Mouse (Mus musculus): Measurements from ENCODE around the gene Vmn1r193. TPM values are rescaled to one million over a fixed set of nuclear protein-coding genes. Genes with fewer than 3 reads are reported as not detected.

The Vmn1r193 gene
- polyA plus RNA-seq (2012; rRNA removed) = not detected in 2 replicates

GRCm38 (mm10) chr13:22223060-22223459 lies at the start of gene Vmn1r193:
Vmn1r193 (minus strand) TSS chr13:22223160.

DNA sequence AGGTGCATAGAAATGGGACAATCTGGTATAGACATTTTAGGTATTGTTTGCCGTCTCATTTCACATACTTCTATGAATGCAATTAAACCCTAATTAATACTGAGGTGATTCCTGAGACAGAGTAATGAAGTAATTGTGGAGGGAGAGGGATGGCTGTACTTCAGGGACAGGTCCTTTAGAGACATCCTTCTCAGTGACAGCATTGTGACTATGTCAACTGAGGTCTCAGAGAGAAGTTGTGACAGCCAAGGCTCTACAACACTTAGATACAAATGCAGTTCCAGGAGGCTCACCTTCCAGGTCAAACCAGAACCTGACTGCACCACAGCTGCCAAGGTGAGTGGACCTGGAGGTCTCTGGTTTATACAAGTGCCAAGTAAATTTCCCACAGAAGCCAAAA lies 47.3 kb upstream of the Vmn1r193 start, which contains the start of gene Vmn1r195:
Gene Vmn1r195 (plus strand): TSS at position 301 of the 400 bp plus-strand sequence.

DNA sequence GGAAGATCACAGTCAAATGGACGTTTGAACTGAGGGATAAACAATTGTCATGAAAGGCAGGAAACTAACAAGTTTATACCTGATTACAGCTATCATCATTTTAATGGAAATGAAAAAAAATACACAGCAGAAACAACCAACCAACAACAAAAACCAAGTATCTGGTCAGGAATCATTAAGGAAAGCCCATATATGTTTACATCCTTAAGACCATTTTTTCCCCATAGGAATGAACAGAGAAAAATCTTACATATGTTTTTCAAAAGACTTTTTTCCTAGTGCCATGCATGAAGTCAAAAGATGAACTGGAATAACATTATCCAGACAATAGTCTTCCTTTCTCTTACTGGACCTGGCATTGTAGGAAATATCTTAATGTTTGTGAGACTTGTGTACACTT lies 21.0 kb upstream of the Vmn1r193 start, which contains the start of gene Vmn1r194:
Gene Vmn1r194 (plus strand): TSS at position 301 of the 400 bp plus-strand sequence.

DNA sequence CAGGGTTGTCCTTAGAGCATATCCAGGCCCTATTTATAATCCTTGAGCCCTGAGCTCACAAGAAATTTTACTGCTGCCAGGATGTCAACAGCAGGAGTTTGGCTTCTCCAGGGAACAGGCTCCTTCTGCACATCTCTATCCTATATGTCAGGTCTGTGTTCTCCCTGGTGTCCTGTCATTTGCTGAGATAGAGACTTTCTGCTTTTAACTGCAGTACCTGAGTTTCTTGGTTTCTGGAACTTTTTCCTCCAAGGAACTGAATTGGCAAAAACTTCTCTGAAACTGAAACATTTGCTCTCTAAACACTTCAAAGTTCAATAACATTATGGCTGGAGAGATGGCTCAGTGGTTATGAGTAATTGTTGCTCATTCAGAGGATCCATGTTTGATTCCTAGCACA lies 31.9 kb downstream of the Vmn1r193 start, which contains the start of gene Vmn1r192:
Gene Vmn1r192 (minus strand): TSS at position 101 of the 400 bp plus-strand sequence.

GRCm38 (mm10) chr13:22183869-22184268 lies 39.1 kb downstream of the Vmn1r193 start, which contains the start of gene Vmn1r191:
Vmn1r191 (minus strand) TSS chr13:22183969.

Other genes starting within 250 kb of the Vmn1r193 start
- not detected in 2 replicates for gene Pom121l2, start 242.0 kb downstream of the Vmn1r193 start, polyA plus RNA-seq (2012; rRNA removed)
- 1.2 and 1.6 TPM in 2 replicates for gene Prss16, start 213.4 kb downstream of the Vmn1r193 start, polyA plus RNA-seq (2012; rRNA removed)
- gene Hist1h2ah, start 187.6 kb downstream of the Vmn1r193 start, polyA plus RNA-seq (2012; rRNA removed) = 37.2 and 61.6 TPM in 2 replicates
- 27.3 and 32.1 TPM in 2 replicates for gene Hist1h2bk, start 187.3 kb downstream of the Vmn1r193 start, polyA plus RNA-seq (2012; rRNA removed)
- 12.2 and 15.0 TPM in 2 replicates for gene Hist1h4i, start 181.8 kb downstream of the Vmn1r193 start, polyA plus RNA-seq (2012; rRNA removed)
- 7.1 and 13.4 TPM in 2 replicates for gene Hist1h2ag, start 180.2 kb downstream of the Vmn1r193 start, polyA plus RNA-seq (2012; rRNA removed)
- gene Hist1h2bj, start 179.9 kb downstream of the Vmn1r193 start, polyA plus RNA-seq (2012; rRNA removed) = 14.1 and 15.9 TPM in 2 replicates
- gene Vmn1r188, start 138.7 kb downstream of the Vmn1r193 start, polyA plus RNA-seq (2012; rRNA removed) = not detected in 2 replicates
- gene Vmn1r189, start 117.3 kb downstream of the Vmn1r193 start, polyA plus RNA-seq (2012; rRNA removed) = not detected in 2 replicates
- not detected in 2 replicates for gene Vmn1r191, start 39.2 kb downstream of the Vmn1r193 start, polyA plus RNA-seq (2012; rRNA removed)
- not detected in 2 replicates for gene Vmn1r192, start 32.0 kb downstream of the Vmn1r193 start, polyA plus RNA-seq (2012; rRNA removed)
- not detected in 2 replicates for gene Vmn1r194, start 21.1 kb upstream of the Vmn1r193 start, polyA plus RNA-seq (2012; rRNA removed)
- gene Vmn1r195, start 47.4 kb upstream of the Vmn1r193 start, polyA plus RNA-seq (2012; rRNA removed) = not detected in 2 replicates
- not detected in 2 replicates for gene Vmn1r196, start 66.8 kb upstream of the Vmn1r193 start, polyA plus RNA-seq (2012; rRNA removed)
- not detected in 2 replicates for gene Vmn1r197, start 101.4 kb upstream of the Vmn1r193 start, polyA plus RNA-seq (2012; rRNA removed)
- gene Vmn1r198, start 127.2 kb upstream of the Vmn1r193 start, polyA plus RNA-seq (2012; rRNA removed) = not detected in 2 replicates
- not detected in 2 replicates for gene Vmn1r199, start 156.7 kb upstream of the Vmn1r193 start, polyA plus RNA-seq (2012; rRNA removed)
- gene Vmn1r200, start 167.2 kb upstream of the Vmn1r193 start, polyA plus RNA-seq (2012; rRNA removed) = not detected in 2 replicates
- not detected in 2 replicates for gene Vmn1r201, start 248.8 kb upstream of the Vmn1r193 start, polyA plus RNA-seq (2012; rRNA removed)

Data from colon, adult 2 months (tissue).